Comparison of ENCODE assay signal across 9 mouse cellular contexts in the genomic region with DNA sequence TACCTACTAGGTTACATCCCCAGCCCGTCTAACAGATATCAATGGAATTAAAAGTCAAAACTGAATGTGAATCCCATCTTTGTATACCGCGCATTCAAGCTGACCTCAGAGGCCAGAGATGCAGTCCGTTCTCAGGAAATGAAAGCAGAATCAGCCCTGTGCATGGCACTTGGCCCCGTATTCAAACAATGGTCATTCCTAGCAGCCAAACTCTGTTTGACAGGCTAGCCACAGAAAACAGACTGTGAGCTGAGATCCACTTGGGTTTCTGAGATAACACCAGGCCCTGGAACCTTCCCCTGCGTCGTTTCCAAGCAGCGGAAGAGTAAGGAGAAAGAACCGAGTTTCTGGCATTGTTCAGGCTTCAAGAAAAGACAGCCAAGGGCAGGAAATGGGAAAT. TPM values are rescaled to one million over a fixed set of nuclear protein-coding genes. Genes with fewer than 3 reads are reported as not detected.
DNase-seq lines count a peak whose midpoint lies in the region; ATAC-seq lines count a peak whose summit lies in the region.
"Had no signal": no experiment of that assay in that cellular context is flagged by ENCODE, and none has a peak within 500 bp of the region (broad histone marks: within the 10 kb centered on the region; RNA-seq: fewer than 3 reads in every experiment).

No protein-coding gene starts in this region.

- DNase-seq in hindbrain, embryonic 11.5 days (ENCODE audit: low spot score), result no peak
- no peak for DNase-seq in left cerebral cortex, adult 8-10 months (ENCODE audit: low spot score in 2 of 2)
- no peak for DNase-seq in urinary bladder, postnatal 25 days (ENCODE audit: low spot score)
- DNase-seq in adrenal gland, adult 8-10 months, result no peak
- DNase-seq: gastrocnemius, postnatal 36 days had no signal

- H3K36me3 ChIP-seq in hindbrain, embryonic 12.5 days, result no peaks in the 10 kb centered on the region
- no peaks in the 10 kb centered on the region for H3K36me3 ChIP-seq in hindbrain, embryonic 11.5 days (ENCODE audit: control insufficient read depth, insufficient read depth, low read length)
- no peaks in the 10 kb centered on the region for H3K36me3 ChIP-seq in heart, embryonic 12.5 days
- no peaks in the 10 kb centered on the region for H3K36me3 ChIP-seq in kidney, embryonic 16.5 days (ENCODE audit: insufficient read depth, low read length)
- H3K36me3 ChIP-seq in macrophage (ENCODE audit: inconsistent target), result 0 out of 2 replicates have a peak, but pooled peaks cover 6% of the 10 kb centered on the region

- H3K27me3 ChIP-seq in hindbrain, embryonic 12.5 days, result no peaks in the 10 kb centered on the region
- no peaks in the 10 kb centered on the region for H3K27me3 ChIP-seq in hindbrain, embryonic 11.5 days (ENCODE audit: control insufficient read depth, insufficient read depth, low read length)
- no peaks in the 10 kb centered on the region for H3K27me3 ChIP-seq in heart, embryonic 12.5 days (replicated peaks)
- H3K27me3 ChIP-seq in kidney, embryonic 16.5 days (ENCODE audit: insufficient read depth, low read length), result no peaks in the 10 kb centered on the region

- 64% methylated on average over 9 of the region's 9 CpGs for WGBS in hindbrain, embryonic 12.5 days
- 60% methylated on average over 9 of the region's 9 CpGs for WGBS in hindbrain, embryonic 11.5 days
- WGBS in heart, embryonic 12.5 days, result 26% methylated on average over 9 of the region's 9 CpGs
- WGBS in kidney, embryonic 16.5 days, result 61% methylated on average over 9 of the region's 9 CpGs
- WGBS in macrophage (ENCODE audit: missing documents), result 54% methylated on average over 9 of the region's 9 CpGs

- 0 out of 2 replicates have a peak overlapping the region, but pooled peaks have one; percentile 19 for H3K27ac ChIP-seq in hindbrain, embryonic 12.5 days
- no peak overlapping the region for H3K27ac ChIP-seq in hindbrain, embryonic 11.5 days (ENCODE audit: low read depth, low read length)
- H3K27ac ChIP-seq in heart, embryonic 12.5 days (ENCODE audit: poor library complexity, severe bottlenecking), result peak overlapping the region; percentile 88
- peak overlapping the region; percentile 78 for H3K27ac ChIP-seq in kidney, embryonic 16.5 days (ENCODE audit: low read length)
- peak overlapping the region; percentile 92 for H3K27ac ChIP-seq in macrophage

- H3K9ac ChIP-seq in hindbrain, embryonic 12.5 days, result no peak overlapping the region
- H3K9ac ChIP-seq in hindbrain, embryonic 11.5 days (ENCODE audit: low read depth, low read length), result no peak overlapping the region
- H3K9ac ChIP-seq in heart, embryonic 12.5 days, result no peak overlapping the region
- 0 out of 2 replicates have a peak overlapping the region, but pooled peaks have one; percentile 18 for H3K9ac ChIP-seq in kidney, embryonic 16.5 days (replicated peaks; ENCODE audit: low read length)

- peaks cover 6% of the 10 kb centered on the region for H3K4me1 ChIP-seq in hindbrain, embryonic 12.5 days
- no peaks in the 10 kb centered on the region for H3K4me1 ChIP-seq in hindbrain, embryonic 11.5 days (replicated peaks; ENCODE audit: control insufficient read depth, insufficient read depth, low read length)
- peaks cover 51% of the 10 kb centered on the region for H3K4me1 ChIP-seq in heart, embryonic 12.5 days (replicated peaks)
- H3K4me1 ChIP-seq in kidney, embryonic 16.5 days (ENCODE audit: insufficient read depth, low read length), result peaks cover 44% of the 10 kb centered on the region

- no peak overlapping the region for H3K4me2 ChIP-seq in hindbrain, embryonic 12.5 days (replicated peaks)
- no peak overlapping the region for H3K4me2 ChIP-seq in hindbrain, embryonic 11.5 days (replicated peaks; ENCODE audit: low read depth, low read length)
- H3K4me2 ChIP-seq in heart, embryonic 12.5 days, result 0 out of 2 replicates have a peak overlapping the region, but pooled peaks have one; percentile 17
- no peak overlapping the region for H3K4me2 ChIP-seq in kidney, embryonic 16.5 days (replicated peaks; ENCODE audit: low read depth, low read length)

- H3K9me3 ChIP-seq in hindbrain, embryonic 12.5 days (replicated peaks), result no peaks in the 10 kb centered on the region
- no peaks in the 10 kb centered on the region for H3K9me3 ChIP-seq in hindbrain, embryonic 11.5 days (ENCODE audit: control insufficient read depth, low read length)
- H3K9me3 ChIP-seq in heart, embryonic 12.5 days (replicated peaks), result no peaks in the 10 kb centered on the region
- H3K9me3 ChIP-seq in kidney, embryonic 16.5 days (ENCODE audit: low read length), result no peaks in the 10 kb centered on the region

- no peak overlapping the region for H3K4me3 ChIP-seq in hindbrain, embryonic 12.5 days
- no peak overlapping the region for H3K4me3 ChIP-seq in hindbrain, embryonic 11.5 days (ENCODE audit: low read depth, low read length)
- H3K4me3 ChIP-seq in heart, embryonic 12.5 days, result no peak overlapping the region
- no peak overlapping the region for H3K4me3 ChIP-seq in kidney, embryonic 16.5 days (ENCODE audit: low read length)
- peak overlapping the region; percentile 19; the same call in 1 of the 2 replicates for H3K4me3 ChIP-seq in macrophage (ENCODE audit: inconsistent target)

- peaks cover 82% of the 10 kb centered on the region for H3K79me2 ChIP-seq in macrophage (ENCODE audit: inconsistent target)

- ATAC-seq in hindbrain, embryonic 12.5 days (ENCODE audit: low FRiP score), result no peak
- ATAC-seq in hindbrain, embryonic 11.5 days (ENCODE audit: low FRiP score), result no peak
- ATAC-seq in heart, embryonic 12.5 days (ENCODE audit: insufficient number of reproducible peaks, low FRiP score), result peak; percentile 52; the same call in 1 of the 2 replicates
- ATAC-seq in kidney, embryonic 16.5 days (ENCODE audit: low FRiP score, low TSS enrichment), result no peak

RNA-seq across cellular contexts. Expression of gene Tgfbr2, which starts 28.9 kb away (rescaled TPM):
- 18.9 and 19.3 TPM in 2 replicates for polyA plus RNA-seq in hindbrain, embryonic 12.5 days (2016; fragmentation: Nextera tagmentation; extraction: Ambion mirVana)
- polyA plus RNA-seq in hindbrain, embryonic 11.5 days (2014; fragmentation: Nextera tagmentation; extraction: Ambion mirVana), result 8.8 and 10.9 TPM in 2 replicates
- 22.0 and 22.3 TPM in 2 replicates for polyA plus RNA-seq in heart, embryonic 12.5 days (2016; fragmentation: Nextera tagmentation; extraction: Ambion mirVana)
- polyA plus RNA-seq in kidney, embryonic 16.5 days (2015; fragmentation: Nextera tagmentation; extraction: Ambion mirVana), result 33.8 and 35.9 TPM in 2 replicates
- 10 to 100 TPM; 15.9 to 41.2 (median 29.0) TPM for total RNA-seq in macrophage (2018; cell fraction: chromatin; rRNA removed)
- 100 to 1,000 TPM in 14 of 26 experiments, 10 to 100 TPM in 12; 65.6 to 133 (median 103) TPM for total RNA-seq in macrophage (2018; cell fraction: cytosol; rRNA removed)
- total RNA-seq in macrophage (2018; cell fraction: nucleus; rRNA removed), result 100 to 1,000 TPM in 6 of 26 experiments, 10 to 100 TPM in 20; 35.9 to 112 (median 82.4) TPM
- 69.5 to 93.5 TPM (median 80.3 TPM) in 3 replicates for polyA plus RNA-seq in macrophage (2018)
- 10 to 100 TPM; 13.8 to 28.6 (median 20.0) TPM for total RNA-seq in left cerebral cortex, adult 8-10 months (2022)
- total RNA-seq in adrenal gland, adult 8-10 months (2022), result 100 to 1,000 TPM in 2 of 4 experiments, 10 to 100 TPM in 2; 73.2 to 118 (median 99.8) TPM
